Mouse (Mus musculus): ENCODE results near the gene Gfod2. TPM values are rescaled to one million over a fixed set of nuclear protein-coding genes. Genes with fewer than 3 reads are reported as not detected.
A peak's percentile ranks its signal among the peaks of the same experiment; 100 is the strongest.

The Gfod2 gene
- total RNA-seq, 2 experiments from 2014 or later = 6.6 to 6.8 TPM

DNA sequence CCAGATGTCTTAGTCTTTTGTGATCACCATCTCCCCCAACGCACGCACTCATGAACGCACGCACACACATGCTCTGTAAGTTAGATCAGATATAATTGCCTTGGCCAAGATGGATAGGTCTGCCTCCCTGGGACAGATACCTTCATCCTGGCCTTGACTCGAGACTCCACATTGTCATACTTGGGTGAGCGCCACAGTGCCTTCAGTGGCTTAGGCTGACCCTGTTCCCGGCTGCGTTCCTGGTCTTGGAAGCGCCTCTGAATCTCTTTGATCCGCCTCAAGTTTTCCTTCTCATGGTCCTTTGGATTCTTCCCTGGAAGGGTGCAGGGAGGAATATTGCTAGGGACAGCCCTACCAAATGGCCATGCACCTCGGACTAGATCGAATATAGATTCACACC is 52.0 kb downstream of the Gfod2 start:
- DNase-seq = no peak
- intact Hi-C loops (cut with DNase I) = no loop called here

DNA sequence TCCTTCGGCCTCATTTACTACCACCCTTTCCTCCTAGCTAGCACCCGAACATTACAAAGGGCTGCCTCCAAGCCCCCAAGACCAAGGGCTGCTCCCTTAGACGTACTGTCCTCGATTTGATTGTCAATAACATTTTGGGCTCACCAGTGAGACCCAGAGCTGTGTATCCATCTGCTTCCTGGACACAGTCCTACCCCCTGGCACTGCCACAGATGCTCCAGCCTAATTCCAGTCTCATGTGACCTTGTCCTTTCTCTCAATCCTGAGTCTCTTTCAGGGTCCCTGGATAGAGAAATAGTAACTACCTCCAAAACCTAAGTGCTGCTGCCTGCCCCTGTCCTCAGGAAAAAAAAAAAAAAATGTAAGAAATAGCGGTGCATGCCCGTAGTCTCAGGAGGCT is 53.5 kb downstream of the Gfod2 start:
- no peak for DNase-seq
- intact Hi-C loops (cut with DNase I) = no loop called here

DNA sequence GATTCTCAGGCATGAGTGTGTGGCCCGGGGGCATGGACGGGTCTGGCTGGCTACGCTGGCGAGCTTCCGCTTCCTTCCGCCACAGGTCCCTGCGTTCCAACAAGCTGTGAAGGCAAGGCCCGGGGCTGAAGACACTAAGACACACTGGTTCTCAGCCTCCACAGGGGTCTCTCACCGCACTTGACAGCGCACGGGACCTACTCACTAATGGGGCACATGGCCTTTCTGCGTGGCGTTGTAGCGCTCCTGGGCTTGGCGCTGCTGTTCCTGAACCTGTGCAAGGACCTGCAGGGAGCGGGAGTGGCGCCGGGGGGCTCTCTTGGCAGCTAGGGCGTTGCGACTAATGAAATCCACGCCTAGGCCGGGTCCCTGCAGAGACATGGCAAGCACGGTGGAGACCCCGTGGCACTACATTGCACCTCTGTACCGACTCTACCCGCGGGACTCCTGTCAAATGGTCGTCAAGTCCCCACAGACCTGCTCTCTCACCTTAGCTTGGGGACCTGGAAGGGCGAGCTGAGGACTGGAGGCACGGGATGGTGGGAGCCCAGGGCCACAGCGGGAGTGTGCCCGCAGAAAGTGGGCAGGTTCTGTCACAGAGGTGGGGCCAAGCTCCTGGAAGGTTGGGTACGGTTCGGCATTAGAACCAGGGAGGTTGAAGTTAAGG is 54.2 kb downstream of the Gfod2 start:
- peak in 1 of 2 experiments; percentile 8 for DNase-seq

DNA sequence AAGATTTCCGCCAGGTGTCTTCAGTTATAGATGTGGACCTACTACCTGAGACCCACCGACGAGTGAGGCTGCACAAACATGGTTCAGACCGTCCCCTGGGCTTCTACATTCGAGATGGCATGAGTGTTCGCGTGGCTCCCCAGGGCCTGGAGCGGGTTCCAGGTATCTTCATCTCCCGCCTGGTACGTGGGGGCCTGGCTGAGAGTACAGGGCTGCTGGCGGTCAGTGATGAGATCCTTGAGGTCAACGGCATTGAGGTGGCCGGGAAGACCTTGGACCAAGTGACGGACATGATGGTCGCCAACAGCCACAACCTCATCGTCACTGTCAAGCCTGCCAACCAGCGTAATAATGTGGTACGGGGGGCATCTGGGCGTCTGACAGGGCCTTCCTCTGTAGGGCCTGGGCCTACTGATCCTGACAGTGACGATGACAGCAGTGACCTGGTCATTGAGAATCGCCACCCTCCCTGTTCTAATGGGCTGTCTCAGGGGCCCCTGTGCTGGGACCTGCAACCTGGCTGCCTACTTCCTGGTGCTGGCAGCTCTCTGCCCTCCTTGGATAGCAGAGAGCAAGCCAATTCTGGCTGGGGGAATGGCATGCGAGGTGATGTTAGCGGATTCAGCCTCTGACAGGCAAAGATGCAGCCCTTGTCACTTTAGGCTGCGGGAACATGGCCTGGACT is 55.6 kb downstream of the Gfod2 start:
- intact Hi-C loops (cut with DNase I) = no loop called here
- DNase-seq = no peak

More for the DNA sequence above, 54.2 kb downstream of the Gfod2 start:
- intact Hi-C loops (cut with DNase I) = no loop called here

DNA sequence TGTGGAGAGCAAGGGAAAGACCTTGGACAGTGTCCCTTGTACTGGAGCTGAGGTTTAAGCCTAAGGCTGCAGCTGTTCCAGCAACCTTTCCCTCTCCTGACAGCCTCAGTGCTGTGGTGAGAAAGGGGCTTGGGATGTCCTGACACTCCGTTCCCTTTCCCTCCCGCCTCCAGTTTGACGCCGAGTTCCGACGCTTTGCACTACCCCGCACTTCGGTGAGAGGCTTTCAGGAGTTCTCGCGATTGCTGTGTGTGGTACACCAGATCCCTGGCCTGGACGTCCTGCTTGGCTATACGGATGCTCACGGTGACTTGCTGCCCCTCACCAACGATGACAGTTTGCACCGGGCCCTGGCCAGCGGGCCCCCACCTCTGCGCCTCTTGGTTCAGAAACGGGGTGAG is 56.5 kb downstream of the Gfod2 start:
- DNase-seq = no peak
- intact Hi-C loops (cut with DNase I) = no loop called here

DNA sequence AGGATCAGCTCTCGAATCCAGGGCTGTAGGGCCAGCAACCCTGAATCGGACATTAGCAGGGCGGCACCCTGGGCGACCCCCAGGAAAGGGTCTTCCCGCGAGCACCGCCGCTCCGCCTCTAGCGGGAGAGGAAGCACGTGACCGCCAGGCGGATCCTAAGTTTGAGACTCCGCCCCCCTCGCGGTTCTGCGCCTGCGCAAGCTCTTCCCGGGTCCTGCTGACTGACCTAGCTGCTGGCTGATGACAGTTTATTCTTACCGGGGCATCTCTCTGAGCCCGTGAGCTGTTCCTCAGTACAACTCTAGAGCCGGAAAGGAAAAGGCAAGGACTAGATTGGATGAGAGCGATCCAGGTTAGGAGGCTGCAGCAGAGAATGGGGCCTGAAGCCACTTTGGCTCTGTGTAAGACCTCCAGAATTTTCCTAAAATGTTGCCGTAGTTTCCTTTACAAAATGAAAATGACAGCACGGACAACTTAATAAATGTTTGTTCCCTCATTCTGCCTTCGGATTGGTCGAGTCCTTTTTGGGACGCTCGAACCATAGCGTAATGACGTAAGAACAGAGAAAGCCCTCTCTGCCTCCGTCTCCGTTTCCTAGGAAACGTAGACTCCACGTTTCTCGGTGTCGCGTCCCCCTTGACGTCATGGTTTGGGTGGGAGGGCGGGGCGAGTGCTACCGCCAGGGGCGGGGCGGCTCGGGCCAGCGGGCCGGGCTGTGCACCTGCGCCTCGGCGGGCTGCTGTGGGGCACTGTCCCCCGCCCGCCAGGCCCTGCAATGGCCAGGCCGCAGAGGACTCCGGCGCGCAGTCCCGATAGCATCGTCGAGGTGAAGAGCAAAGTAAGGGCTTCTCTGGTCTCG is 57.3 kb downstream of the Gfod2 start, which contains the start of the genes Acd and Pard6a:
TSS of gene Acd (minus strand) at position 137 of the 859 bp plus-strand sequence.
TSS of gene Pard6a (plus strand) at position 183 of the 859 bp plus-strand sequence.
- intact Hi-C loops (cut with DNase I) = no loop called here

DNA sequence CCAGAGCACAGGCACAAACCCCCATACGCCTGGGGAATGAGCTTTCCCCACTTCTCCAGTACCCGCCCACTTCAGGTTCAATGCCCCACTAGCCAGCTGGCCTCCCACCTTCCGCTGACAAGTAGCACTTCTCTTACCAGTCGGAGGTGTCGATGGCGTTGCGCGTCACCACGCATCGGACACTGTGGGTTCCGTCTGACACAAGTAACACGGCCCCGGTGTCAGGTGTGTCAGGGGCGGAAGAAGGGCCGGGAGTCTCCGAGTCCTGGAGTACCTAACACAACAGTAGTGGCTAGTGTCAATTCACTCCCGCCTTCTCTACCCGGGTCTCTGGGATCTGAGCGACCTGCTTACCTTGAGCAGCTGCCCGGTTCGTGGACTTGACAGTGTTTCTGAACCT is 57.9 kb downstream of the Gfod2 start:
- intact Hi-C loops (cut with DNase I) = no loop called here

More for the DNA sequence above, 57.3 kb downstream of the Gfod2 start, which contains the start of the genes Acd and Pard6a:
- DNase-seq = peak; percentile 93 to 95

DNA sequence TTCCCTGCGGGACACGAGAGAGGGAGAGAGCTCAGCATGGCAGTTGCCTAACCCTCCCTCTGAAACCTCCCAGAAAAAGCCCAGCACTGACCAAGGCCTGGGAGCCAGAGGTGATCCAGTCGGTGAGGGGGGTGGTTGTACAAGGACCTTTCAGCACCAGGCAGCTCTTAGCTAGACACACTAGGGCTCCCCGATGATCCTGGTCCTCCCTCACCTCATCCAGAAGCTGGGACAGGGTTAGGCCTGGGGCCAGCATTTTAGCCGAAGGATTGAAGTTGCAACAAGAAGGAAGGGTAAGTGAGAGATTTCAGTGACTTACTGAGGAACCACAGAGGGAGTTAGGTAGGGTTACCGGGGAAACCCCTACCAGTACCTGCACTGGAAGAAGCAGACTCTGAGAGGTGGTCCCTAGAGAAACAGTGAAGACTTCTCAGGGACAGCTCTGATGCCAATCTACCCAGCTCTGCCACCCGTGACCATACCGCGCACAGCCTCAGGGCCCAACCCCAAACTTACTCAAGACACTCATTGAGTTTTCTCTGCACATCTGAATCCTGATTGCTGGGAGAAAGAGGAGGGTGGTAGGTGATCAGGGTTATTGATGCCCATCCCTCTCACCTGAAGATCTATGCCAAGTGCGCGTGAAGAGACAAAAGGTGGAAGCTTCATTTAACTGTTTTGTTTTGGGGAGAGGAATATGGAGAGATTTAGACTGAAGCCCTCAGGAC is 58.8 kb downstream of the Gfod2 start:
- DNase-seq = no peak
- intact Hi-C loops (cut with DNase I) = no loop called here

More for the DNA sequence above, 57.9 kb downstream of the Gfod2 start:
- DNase-seq = no peak

DNA sequence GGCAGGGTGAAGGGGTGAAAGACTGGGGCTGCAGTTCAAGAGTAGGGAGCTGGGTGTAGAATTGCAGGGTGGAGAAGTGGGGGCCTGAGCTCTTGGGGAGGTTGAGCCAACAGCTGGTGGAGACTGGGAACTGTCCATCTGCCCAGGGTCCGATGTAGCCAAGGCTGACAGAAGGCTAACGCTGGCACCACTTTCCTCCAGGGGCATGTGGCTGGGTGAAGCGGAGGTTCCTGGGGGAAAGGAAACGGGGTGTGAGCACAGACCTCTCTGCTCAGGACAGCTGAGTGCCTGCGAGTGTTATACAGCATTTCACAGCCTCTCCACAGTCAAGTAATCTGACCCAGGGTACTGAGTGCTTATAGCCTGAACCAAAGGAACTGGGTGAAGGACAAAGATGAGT is 59.7 kb downstream of the Gfod2 start:
- intact Hi-C loops (cut with DNase I) = no loop called here
- no peak for DNase-seq

DNA sequence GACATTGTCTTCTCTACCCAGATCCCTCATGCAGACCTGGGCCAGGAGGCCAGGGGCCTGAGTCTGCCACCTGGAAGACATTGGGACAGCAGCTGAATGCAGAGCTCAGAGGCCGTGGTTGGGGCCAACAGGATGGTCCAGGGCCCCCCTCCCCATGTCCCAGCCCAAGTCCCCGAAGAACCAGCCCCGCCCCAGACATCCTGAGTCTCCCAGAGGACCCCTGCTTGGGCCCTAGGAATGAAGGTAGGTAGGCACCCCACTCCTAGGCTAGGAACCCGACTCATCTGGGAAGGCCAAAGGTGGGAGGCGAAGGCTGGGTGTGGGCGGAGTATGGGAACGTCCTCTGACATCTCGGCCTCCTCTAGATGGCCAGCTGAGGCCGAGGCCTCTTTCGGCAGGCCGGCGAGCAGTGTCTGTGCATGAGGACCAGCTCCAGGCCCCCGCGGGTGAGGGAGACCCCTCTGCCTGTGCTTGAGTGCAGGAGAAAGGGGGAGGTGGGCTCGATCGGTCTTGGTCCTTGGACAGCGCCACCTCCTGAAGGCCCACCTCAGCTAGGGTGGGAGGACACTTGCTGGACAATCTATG is 61.2 kb downstream of the Gfod2 start:
- no peak for DNase-seq
- intact Hi-C loops (cut with DNase I) = no loop called here

DNA sequence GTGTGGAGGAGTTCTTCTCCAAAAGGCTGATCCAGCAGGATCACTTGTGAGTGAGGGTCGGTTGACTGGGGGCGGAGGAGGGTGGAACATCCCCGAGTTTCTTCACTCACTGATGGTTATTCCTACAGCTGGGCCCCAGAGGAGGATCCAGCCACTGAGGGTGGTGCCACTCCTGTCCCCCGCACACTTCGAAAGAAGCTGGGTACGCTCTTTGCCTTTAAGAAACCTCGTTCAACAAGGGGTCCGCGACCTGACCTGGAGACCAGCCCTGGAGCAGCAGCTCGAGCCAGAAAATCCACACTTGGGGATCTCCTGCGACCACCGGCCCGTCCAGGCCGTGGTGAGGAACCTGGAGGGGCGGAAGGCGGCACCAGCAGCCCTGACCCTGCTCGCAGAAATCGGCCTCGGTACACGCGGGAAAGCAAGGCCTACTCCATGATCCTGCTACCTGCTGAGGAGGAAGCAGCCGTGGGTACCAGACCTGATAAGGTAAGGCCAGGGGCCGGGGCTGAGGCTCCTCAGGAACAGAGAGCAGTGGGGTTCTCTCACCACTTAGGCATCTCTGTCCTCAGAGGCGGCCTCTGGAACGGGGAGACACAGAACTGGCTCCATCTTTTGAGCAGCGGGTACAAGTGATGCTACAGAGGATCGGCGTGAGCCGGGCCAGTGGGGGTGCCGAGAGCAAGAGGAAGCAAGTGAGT is 63.2 kb downstream of the Gfod2 start:
- intact Hi-C loops (cut with DNase I) = no loop called here
- no peak for DNase-seq

DNA sequence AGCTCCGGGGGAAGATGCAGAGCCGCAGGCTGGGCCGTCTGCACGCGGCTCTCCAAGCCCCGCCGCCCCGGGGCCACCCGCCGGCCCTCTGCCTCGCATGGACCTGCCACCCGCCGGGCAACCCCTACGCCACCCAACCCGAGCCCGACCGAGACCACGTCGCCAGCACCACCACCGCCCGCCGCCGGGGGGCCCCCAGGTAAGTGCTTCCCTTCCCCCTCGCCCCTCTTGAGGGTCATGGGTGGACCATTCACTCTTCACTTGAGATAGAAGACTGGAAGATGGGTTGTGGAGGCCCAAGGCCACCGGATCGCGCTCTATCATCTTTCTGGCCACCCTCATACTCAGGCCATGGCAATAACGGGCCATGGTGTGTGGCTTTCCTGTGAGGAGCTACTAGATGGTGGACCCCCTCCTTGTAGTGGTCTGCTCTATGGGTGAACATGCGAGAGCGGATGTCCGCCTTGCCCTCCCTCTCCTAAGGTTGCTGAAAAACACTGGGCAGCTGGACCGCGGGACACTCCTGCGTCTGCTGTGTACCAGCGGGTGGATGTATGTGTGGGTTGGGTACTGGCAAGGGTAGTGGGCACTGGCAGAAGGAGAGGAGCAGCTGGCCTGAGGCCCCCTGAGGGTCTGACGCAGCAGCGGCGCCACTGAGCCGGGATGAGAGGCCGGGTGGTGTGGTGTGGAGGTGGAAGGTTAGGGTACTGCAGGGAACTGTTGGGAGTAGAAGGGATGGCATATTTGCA is 64.2 kb downstream of the Gfod2 start:
- intact Hi-C loops (cut with DNase I) = no loop called here
- DNase-seq = no peak

DNA sequence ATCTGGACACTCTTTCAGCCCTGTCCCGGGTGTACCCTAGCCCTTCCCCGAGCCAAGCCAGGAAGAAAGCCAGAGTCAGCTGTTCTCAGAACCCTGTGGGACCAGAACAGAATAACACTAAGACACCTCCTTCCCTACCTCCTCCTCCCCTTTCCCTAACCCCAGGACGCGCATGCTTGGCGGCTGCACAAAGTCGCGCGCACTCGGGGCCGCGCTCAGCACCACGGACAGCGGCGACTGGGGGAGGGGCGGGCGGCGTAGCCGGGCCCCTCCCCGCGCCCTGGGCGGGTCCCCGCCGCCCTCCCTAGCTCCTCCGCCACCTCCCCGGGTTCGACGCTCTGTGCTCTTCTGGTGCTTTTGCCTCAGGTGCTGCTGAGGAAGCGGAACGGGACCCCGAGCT is 64.8 kb downstream of the Gfod2 start:
- intact Hi-C loops (cut with DNase I) = no loop called here
- DNase-seq = peak; percentile 49 to 52

DNA sequence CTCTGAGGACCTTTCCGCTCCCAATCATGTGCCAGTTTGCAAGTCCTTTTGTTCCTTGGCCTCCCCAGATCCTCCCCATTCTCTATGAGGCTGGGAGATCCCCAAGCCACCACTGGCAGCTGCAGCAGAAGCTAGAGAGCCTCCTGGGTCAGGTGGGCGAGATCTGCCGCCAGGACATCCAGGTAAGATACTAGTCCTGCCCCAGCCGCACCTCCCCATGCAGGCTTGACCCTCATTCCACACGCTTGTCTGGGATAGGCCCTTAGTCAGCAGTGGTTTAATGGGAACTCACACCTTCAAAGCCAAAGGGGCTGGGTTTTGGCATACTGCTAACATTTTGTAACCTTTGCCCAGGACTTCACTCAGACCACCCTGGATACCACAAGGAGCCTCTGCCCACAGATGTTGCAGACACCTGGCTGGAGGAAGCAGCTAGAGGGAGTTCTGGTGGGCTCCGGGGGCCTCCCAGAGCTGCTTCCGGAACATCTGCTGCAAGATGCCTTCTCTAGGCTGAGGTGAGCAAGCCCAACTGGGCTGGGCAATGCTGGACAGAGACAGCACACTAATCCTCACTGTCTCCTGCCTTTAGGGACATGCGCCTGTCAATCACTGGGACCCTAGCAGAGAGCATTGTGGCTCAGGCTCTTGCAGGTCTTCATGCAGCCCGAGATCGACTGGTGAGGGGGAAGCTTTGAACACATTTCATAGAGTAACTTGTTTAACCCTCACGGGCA is 65.8 kb downstream of the Gfod2 start:
- no peak for DNase-seq
- intact Hi-C loops (cut with DNase I) = no loop called here

DNA sequence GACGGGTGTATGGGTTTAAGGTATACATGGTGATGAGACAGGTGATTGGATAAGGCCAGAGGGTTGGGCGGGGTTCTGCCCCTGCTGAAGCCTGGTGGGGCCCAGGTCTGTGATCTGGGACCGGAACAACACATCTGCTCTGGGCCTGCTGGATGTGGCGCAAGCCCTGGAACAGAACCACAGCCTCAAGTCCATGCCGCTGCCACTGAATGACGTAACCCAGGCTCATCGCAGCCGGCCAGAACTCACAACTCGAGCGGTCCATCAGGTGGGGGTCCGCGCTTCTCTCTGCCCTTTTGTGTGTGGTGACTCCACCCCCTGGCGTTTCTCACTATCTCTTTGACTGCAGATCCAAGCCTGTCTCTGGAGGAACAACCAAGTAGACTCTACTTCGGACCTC is 67.5 kb downstream of the Gfod2 start:
- DNase-seq = no peak
- intact Hi-C loops (cut with DNase I) = no loop called here

DNA sequence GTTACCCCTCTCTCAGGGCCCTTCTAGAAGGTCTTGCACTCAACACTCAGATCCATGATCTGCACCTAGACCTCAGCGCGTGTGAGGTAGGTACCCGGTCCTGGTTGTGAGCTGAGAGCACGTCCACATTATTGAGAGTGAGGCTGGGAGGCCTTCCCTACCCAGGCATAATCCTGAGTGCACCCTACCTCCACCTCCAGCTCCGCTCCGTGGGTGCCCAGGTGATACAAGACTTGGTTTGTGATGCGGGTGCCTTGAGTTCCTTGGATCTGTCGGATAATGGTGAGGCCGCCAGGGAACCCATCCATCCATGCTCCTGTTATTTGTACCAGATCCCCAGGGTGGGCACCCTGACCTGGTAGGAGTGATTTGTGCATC is 68.5 kb downstream of the Gfod2 start:
- no peak for DNase-seq
- intact Hi-C loops (cut with DNase I) = loop anchor here (5.0 kb wide), 1 partner anchor 123 kb away; the partner anchor contains the start of gene Atp6v0d1

DNA sequence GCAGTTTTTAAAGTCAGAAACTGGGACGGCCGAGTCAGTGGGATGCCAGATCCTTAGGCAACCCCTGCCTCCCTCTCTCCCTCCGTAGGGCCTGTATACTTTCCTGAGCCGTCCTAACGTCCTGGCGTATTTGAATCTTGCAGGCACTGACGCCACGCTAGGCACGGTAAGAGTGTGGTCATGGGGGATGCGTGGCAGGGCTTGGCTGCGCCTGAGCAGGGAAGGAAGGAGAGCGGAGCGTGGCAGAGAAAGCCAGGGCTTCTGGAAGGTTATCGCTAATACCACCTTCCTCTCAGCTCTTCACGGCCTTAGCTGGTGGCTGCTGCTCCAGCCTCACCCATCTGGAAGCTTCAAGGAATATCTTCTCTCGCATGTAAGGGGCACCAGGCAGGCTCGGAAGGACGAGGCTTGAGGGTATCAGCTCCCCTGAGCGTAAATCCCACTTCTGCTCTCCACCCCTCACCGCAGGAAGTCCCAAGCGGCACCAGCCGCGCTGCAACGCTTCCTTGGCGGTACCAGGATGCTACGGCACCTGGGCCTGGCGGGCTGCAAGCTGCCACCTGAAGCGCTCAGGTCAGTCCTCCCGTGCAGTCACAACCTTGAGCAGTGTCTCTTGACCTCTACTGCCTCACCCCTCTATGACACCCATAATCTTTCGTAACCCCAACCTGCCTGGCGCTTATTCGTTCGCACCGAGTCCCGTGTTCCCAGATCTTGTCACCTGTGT is 69.0 kb downstream of the Gfod2 start:
- intact Hi-C loops (cut with DNase I) = loop anchor here (5.0 kb wide), 1 partner anchor 122 kb away; the partner anchor contains the start of gene Atp6v0d1
- DNase-seq = no peak

Data from gastrocnemius, postnatal 36 days (tissue).